ENCODE assay signal across 24 mouse cellular contexts in genomic region chr14:76941474-76942212, GRCm38 (mm10).
DNase-seq lines count a peak whose midpoint lies in the region; ATAC-seq and TF ChIP-seq lines count a peak whose summit lies in the region.
"Had no signal": no experiment of that assay in that cellular context is flagged by ENCODE, and none has a peak within 500 bp of the region (broad histone marks: within the 10 kb centered on the region; RNA-seq: fewer than 3 reads in every experiment).

No protein-coding gene starts in this region.

- H3K36me3 ChIP-seq in kidney, postnatal 0 days (ENCODE audit: insufficient read depth, low read length): no peaks in the 10 kb centered on the region
- no peaks in the 10 kb centered on the region for H3K36me3 ChIP-seq in CH12.LX (replicated peaks in 1 of 2; ENCODE audit: control insufficient read depth in 1 of 2, insufficient read depth in 1 of 2, low read length in 1 of 2)
- no peaks in the 10 kb centered on the region for H3K36me3 ChIP-seq in macrophage (ENCODE audit: inconsistent target)
- H3K36me3 ChIP-seq: embryonic facial prominence, embryonic 12.5 days; heart, embryonic 13.5 days; hindbrain, embryonic 12.5 days; limb, embryonic 10.5 days; liver, embryonic 15.5 days; midbrain, embryonic 13.5 days; neural tube, embryonic 12.5 days had no signal

- no peak overlapping the region for H3K9ac ChIP-seq in kidney, postnatal 0 days (ENCODE audit: low read depth, low read length)
- H3K9ac ChIP-seq in CH12.LX (ENCODE audit: insufficient read depth, low read depth): 0 out of 2 replicates have a peak overlapping the region, but pooled peaks have one; percentile 13
- H3K9ac ChIP-seq: embryonic facial prominence, embryonic 12.5 days; forebrain, embryonic 13.5 days; heart, embryonic 13.5 days; hindbrain, embryonic 12.5 days; liver, embryonic 15.5 days; midbrain, embryonic 13.5 days; neural tube, embryonic 12.5 days had no signal

- no peak overlapping the region for H3K4me3 ChIP-seq in kidney, postnatal 0 days (replicated peaks; ENCODE audit: low read depth, low read length)
- no peak overlapping the region for H3K4me3 ChIP-seq in CH12.LX (replicated peaks in 1 of 3; ENCODE audit: low read depth in 2 of 3, low read length in 2 of 3, poor library complexity in 1 of 3)
- H3K4me3 ChIP-seq in macrophage (ENCODE audit: inconsistent target): peak overlapping the region; percentile 17
- H3K4me3 ChIP-seq: embryonic facial prominence, embryonic 12.5 days; forebrain, embryonic 13.5 days; heart, adult 2 months; heart, embryonic 13.5 days; hindbrain, embryonic 12.5 days; layer of hippocampus, adult 2 months; limb, embryonic 10.5 days; liver, embryonic 15.5 days; midbrain, embryonic 13.5 days; neural tube, embryonic 12.5 days had no signal

- TF ChIP-seq POLR2A in CH12.LX (IDR thresholded peaks at IDR 0.05; ENCODE audit: low read depth, low read length): no peak

- no peak for TF ChIP-seq RAD21 in CH12.LX (IDR thresholded peaks at IDR 0.05; ENCODE audit: low read depth, low read length)

- H3K27ac ChIP-seq in kidney, postnatal 0 days: no peak overlapping the region
- H3K27ac ChIP-seq in CH12.LX (ENCODE audit: insufficient read depth, low read depth) (no peak overlapping the region), macrophage (0 out of 2 replicates have a peak overlapping the region, but pooled peaks have one; percentile 4)
- H3K27ac ChIP-seq: embryonic facial prominence, embryonic 12.5 days; forebrain, embryonic 13.5 days; heart, adult 2 months; heart, embryonic 13.5 days; hindbrain, embryonic 12.5 days; layer of hippocampus, adult 2 months; limb, embryonic 10.5 days; liver, embryonic 15.5 days; midbrain, embryonic 13.5 days; neural tube, embryonic 12.5 days had no signal

- ATAC-seq in kidney, postnatal 0 days (replicated peaks; ENCODE audit: low FRiP score, low read depth): no peak
- ATAC-seq: forebrain, embryonic 13.5 days; inflammation-experienced regulatory T-cells, adult 6 months; midbrain, embryonic 13.5 days had no signal

- WGBS in kidney, postnatal 0 days: 60% methylated on average over 10 of the region's 10 CpGs
- 27% methylated on average over 10 of the region's 10 CpGs for WGBS in macrophage (ENCODE audit: missing documents)

- no peaks in the 10 kb centered on the region; the same call in 1 of the 2 replicates for H3K4me1 ChIP-seq in kidney, postnatal 0 days (replicated peaks; ENCODE audit: insufficient read depth, low read length)
- no peaks in the 10 kb centered on the region for H3K4me1 ChIP-seq in CH12.LX (ENCODE audit: control insufficient read depth in 1 of 2, insufficient read depth in 2 of 2)
- H3K4me1 ChIP-seq: embryonic facial prominence, embryonic 12.5 days; forebrain, embryonic 13.5 days; hindbrain, embryonic 12.5 days; liver, embryonic 15.5 days; midbrain, embryonic 13.5 days; neural tube, embryonic 12.5 days had no signal

- H3K79me2 ChIP-seq in CH12.LX (replicated peaks; ENCODE audit: control insufficient read depth, extremely low read depth, insufficient read depth, poor library complexity, severe bottlenecking): no peaks in the 10 kb centered on the region
- no peaks in the 10 kb centered on the region for H3K79me2 ChIP-seq in macrophage (ENCODE audit: inconsistent target)

- dilution Hi-C loops in CH12.LX (cut with MboI; ENCODE audit: extremely low pct_ligation_motif_present, extremely low pct_unique_long_range_greater_than_20kb, low sequenced_read_pairs): no loop called here

- in situ Hi-C loops in CH12.LX (cut with MboI; ENCODE audit: low pct_ligation_motif_present, low pct_unique_long_range_greater_than_20kb, low sequenced_read_pairs): no loop called here

- no peak overlapping the region for H3K4me2 ChIP-seq in kidney, postnatal 0 days (ENCODE audit: low read length)
- peak overlapping the region; percentile 34; the same call in 1 of the 2 replicates for H3K4me2 ChIP-seq in CH12.LX (ENCODE audit: insufficient read depth, low read depth, poor library complexity, severe bottlenecking)
- H3K4me2 ChIP-seq: embryonic facial prominence, embryonic 12.5 days; forebrain, embryonic 13.5 days; heart, embryonic 13.5 days; hindbrain, embryonic 12.5 days; liver, embryonic 15.5 days; midbrain, embryonic 13.5 days; neural tube, embryonic 12.5 days had no signal

- no peaks in the 10 kb centered on the region for H3K27me3 ChIP-seq in kidney, postnatal 0 days (ENCODE audit: insufficient read depth, low read length)
- H3K27me3 ChIP-seq in CH12.LX (replicated peaks): no peaks in the 10 kb centered on the region
- H3K27me3 ChIP-seq: embryonic facial prominence, embryonic 12.5 days; forebrain, embryonic 13.5 days; heart, embryonic 13.5 days; hindbrain, embryonic 12.5 days; liver, embryonic 15.5 days; midbrain, embryonic 13.5 days; neural tube, embryonic 12.5 days had no signal

- DNase-seq in kidney, postnatal 0 days (ENCODE audit: low spot score): peak; percentile 82
- DNase-seq in kidney, adult 18-20 months: no peak
- DNase-seq in B cell, adult 2 months: peak; percentile 2
- DNase-seq in CH12.LX (ENCODE audit: extremely low read depth): no peak
- no peak for DNase-seq in adrenal gland, adult 8-10 months
- DNase-seq in testis, postnatal 10 days (ENCODE audit: low spot score): no peak
- DNase-seq: adrenal gland, postnatal 36 days; cerebellum, adult 11-12 months; cerebellum, postnatal 14 days; gastrocnemius, postnatal 10 days; heart, adult 2 months; liver; right cerebral cortex, postnatal 14 days had no signal

- H3K9me3 ChIP-seq in kidney, postnatal 0 days (replicated peaks; ENCODE audit: low read length): no peaks in the 10 kb centered on the region
- no peaks in the 10 kb centered on the region for H3K9me3 ChIP-seq in CH12.LX (replicated peaks; ENCODE audit: low read length)
- H3K9me3 ChIP-seq: embryonic facial prominence, embryonic 12.5 days; forebrain, embryonic 13.5 days; heart, embryonic 13.5 days; hindbrain, embryonic 12.5 days; limb, embryonic 10.5 days; liver, embryonic 15.5 days; midbrain, embryonic 13.5 days; neural tube, embryonic 12.5 days had no signal

- no peak for TF ChIP-seq CTCF in kidney, postnatal 0 days (IDR thresholded peaks at IDR 0.05; ENCODE audit: low read depth)
- TF ChIP-seq CTCF in CH12.LX (conservative IDR thresholded peaks at IDR 0.05 in 1 of 2, IDR thresholded peaks at IDR 0.05 in 1 of 2; ENCODE audit: low read depth in 2 of 2, low read length in 2 of 2): no peak

- TF ChIP-seq EP300 in CH12.LX (IDR thresholded peaks at IDR 0.05; ENCODE audit: low read length): no peak

TF ChIP-seq in CH12.LX, 34 proteins besides CTCF, POLR2A, EP300 and RAD21:
- TF ChIP-seq ZKSCAN1 (IDR thresholded peaks at IDR 0.05; ENCODE audit: borderline replicate concordance, low read depth, low read length) (no peak), MEF2A (IDR thresholded peaks at IDR 0.05; ENCODE audit: borderline replicate concordance, low read depth, low read length) (no peak), IRF4 (IDR thresholded peaks at IDR 0.05; ENCODE audit: low read depth, low read length) (0 out of 2 replicates have a peak, but pooled peaks have one; percentile 16), UBTF (IDR thresholded peaks at IDR 0.05; ENCODE audit: low read depth, low read length) (no peak)

Comparison
In these comparisons a context has a peak if more than half of its experiments do, and no peak if none do; other contexts are left out.
1. DNase-seq: peak in kidney, postnatal 0 days (single experiment) and B cell, adult 2 months (2 of 2); none in kidney, adult 18-20 months (single experiment), CH12.LX (single experiment), adrenal gland, adult 8-10 months (single experiment) and testis, postnatal 10 days (single experiment).